Mouse (Mus musculus) hindlimb bud, embryonic 11.5 days (tissue): ENCODE data around the gene Ahnak2.

ENCODE experiments used
- DNase-seq: peaks from one replicate; pipeline ENCODE4 v3.0.0-alpha.2; 2012; ENCODE audit warnings: low read depth, low spot score; ENCODE audit errors: extremely low spot score

The Ahnak2 gene

GRCm38 (mm10) chr12:112797672-112798331 is 4.7 kb downstream of the Ahnak2 start:
- no peak for DNase-seq

GRCm38 (mm10) chr12:112796551-112797510 is 5.6 kb downstream of the Ahnak2 start:
- DNase-seq = no peak

GRCm38 (mm10) chr12:112795466-112796104 is 6.9 kb downstream of the Ahnak2 start:
- no peak for DNase-seq

- DNase-seq = no peak
Measured at GRCm38 (mm10) chr12:112794998-112795397, 7.5 kb downstream of the Ahnak2 start.

GRCm38 (mm10) chr12:112794356-112794816 is 8.1 kb downstream of the Ahnak2 start:
- DNase-seq = no peak

- DNase-seq = no peak
Measured at GRCm38 (mm10) chr12:112793601-112794355, 8.7 kb downstream of the Ahnak2 start.

GRCm38 (mm10) chr12:112791026-112791425 is 11.4 kb downstream of the Ahnak2 start:
- no peak for DNase-seq

GRCm38 (mm10) chr12:112774481-112774880 is 28.0 kb downstream of the Ahnak2 start:
- DNase-seq = no peak

GRCm38 (mm10) chr12:112774026-112774425 is 28.4 kb downstream of the Ahnak2 start:
- no peak for DNase-seq

GRCm38 (mm10) chr12:112773366-112773765 is 29.1 kb downstream of the Ahnak2 start:
- no peak for DNase-seq

GRCm38 (mm10) chr12:112772306-112772705 is 30.2 kb downstream of the Ahnak2 start:
- DNase-seq = no peak

- no peak for DNase-seq
Measured at GRCm38 (mm10) chr12:112770396-112770795, 32.1 kb downstream of the Ahnak2 start.

- no peak for DNase-seq
Measured at GRCm38 (mm10) chr12:112769751-112770150, 32.7 kb downstream of the Ahnak2 start.

GRCm38 (mm10) chr12:112769031-112769430 is 33.4 kb downstream of the Ahnak2 start:
- no peak for DNase-seq

GRCm38 (mm10) chr12:112768166-112768565 is 34.3 kb downstream of the Ahnak2 start:
- no peak for DNase-seq

- no peak for DNase-seq
Measured at GRCm38 (mm10) chr12:112767036-112767890, 35.2 kb downstream of the Ahnak2 start.

GRCm38 (mm10) chr12:112766586-112766985 is 35.9 kb downstream of the Ahnak2 start:
- no peak for DNase-seq

GRCm38 (mm10) chr12:112764991-112765390 is 37.5 kb downstream of the Ahnak2 start:
- DNase-seq = no peak

- DNase-seq = no peak
Measured at GRCm38 (mm10) chr12:112764141-112764540, 38.3 kb downstream of the Ahnak2 start.

- no peak for DNase-seq
Measured at GRCm38 (mm10) chr12:112763176-112763575, 39.3 kb downstream of the Ahnak2 start.
